Mouse (Mus musculus) forebrain, embryonic 14.5 days (tissue): ENCODE results near the gene Lyrm2. TPM values are rescaled to one million over a fixed set of nuclear protein-coding genes. Genes with fewer than 3 reads are reported as not detected.
A peak's percentile ranks its signal among the peaks of the same experiment; 100 is the strongest.

Experiments used
- ATAC-seq: fragments of 200-750 bp; cut with Nextera tagmentation; 2 replicates; pipeline ENCODE4 v1.8.0; 2017; ENCODE audit warnings: mild to moderate bottlenecking, moderate library complexity
- DNase-seq: peaks from one replicate; pipeline ENCODE4 v3.0.0-alpha.2; 2015; ENCODE audit warnings: low spot score
- H3K27ac ChIP-seq: fragments of 300-500 bp; sonication (generic); 2 replicates; pipeline ENCODE4 v1.5.1; 2014; ENCODE audit warnings: low read depth, mild to moderate bottlenecking, control low read depth, low read length, moderate library complexity
- H3K27me3 ChIP-seq: fragments of 300-500 bp; sonication (generic); replicated peaks from 2 replicates; pipeline ENCODE4 v1.6.1; 2014; ENCODE audit warnings: low read length, control low read depth, mixed read lengths; ENCODE audit not compliant: control insufficient read depth, insufficient read depth
- H3K36me3 ChIP-seq: fragments of 300-500 bp; sonication (generic); 2 replicates; pipeline ENCODE4 v1.6.1; 2014; ENCODE audit warnings: low read length, control low read depth; ENCODE audit not compliant: control insufficient read depth, insufficient read depth
- H3K4me1 ChIP-seq: fragments of 300-500 bp; sonication (generic); 2 replicates; pipeline ENCODE4 v1.6.1; 2014; ENCODE audit warnings: antibody characterized with exemption, low read length, control low read depth; ENCODE audit not compliant: control insufficient read depth, insufficient read depth
- H3K4me2 ChIP-seq: fragments of 300-500 bp; sonication (generic); 2 replicates; pipeline ENCODE4 v1.6.1; 2014; ENCODE audit warnings: mild to moderate bottlenecking, control low read depth, low read length
- H3K4me3 ChIP-seq: fragments of 300-500 bp; sonication (generic); 2 replicates; pipeline ENCODE4 v1.5.1; 2014; ENCODE audit warnings: low read depth, low read length, control low read depth
- H3K9ac ChIP-seq: fragments of 300-500 bp; sonication (generic); 2 replicates; pipeline ENCODE4 v1.6.1; 2014; ENCODE audit warnings: mild to moderate bottlenecking, low read length, control low read depth, moderate library complexity
- H3K9me3 ChIP-seq: fragments of 300-500 bp; sonication (generic); replicated peaks from 2 replicates; pipeline ENCODE4 v1.6.1; 2016; ENCODE audit warnings: low read length, control low read depth, mixed read lengths; ENCODE audit not compliant: control insufficient read depth
- WGBS: fragments of 180-500 bp; shearing (Covaris S2); extraction: QIAGEN DNeasy Blood & Tissue Kit; methylation state at CpG from one replicate; pipeline ENCODE4 v1.1.7; 2014; 5-methylcytosine and 5-hydroxymethylcytosine counted together
- polyA plus RNA-seq: library from polyadenylated mRNA; unstranded; fragments of >200 nt; fragmentation: Nextera tagmentation; extraction: Ambion mirVana; gene quantifications from 2 replicates; pipeline ENCODE4 v1.2.1, GENCODE M21; 2014

The Lyrm2 gene
- 110 and 138 TPM in 2 replicates for polyA plus RNA-seq

DNA sequence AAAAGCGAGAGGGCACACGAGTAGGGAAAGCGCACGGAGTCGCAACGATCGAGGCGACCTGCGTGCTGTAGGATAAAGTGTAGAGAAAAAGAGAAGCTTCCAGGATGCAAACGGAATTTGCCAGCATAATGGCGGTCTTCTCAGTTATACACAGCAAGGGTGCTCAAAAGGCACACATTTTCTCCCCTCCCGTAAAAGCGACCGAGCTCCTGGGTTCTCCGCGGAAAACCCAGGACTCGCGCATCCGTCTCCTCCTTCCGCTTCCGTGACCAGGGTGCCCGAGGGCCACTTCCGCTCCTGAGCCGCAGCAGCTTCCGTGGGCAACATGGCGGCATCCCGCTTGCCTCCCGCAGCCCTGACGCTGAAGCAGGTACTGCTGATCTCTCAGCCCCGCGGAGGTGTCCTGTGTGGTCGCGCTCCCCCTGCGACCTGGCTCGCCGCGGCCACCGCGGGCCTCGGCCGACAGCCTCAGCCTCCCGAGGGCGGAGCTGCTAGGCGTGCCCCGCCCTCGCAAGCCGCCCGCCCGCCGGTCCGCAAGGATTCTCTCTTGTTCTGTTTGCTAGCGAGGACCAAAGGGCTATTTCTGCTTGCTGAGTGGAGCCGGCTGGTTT is at the start of gene Lyrm2:
TSS of gene Lyrm2 (plus strand) at position 288 of the 611 bp plus-strand sequence.
- no peaks in the 10 kb centered on the region for H3K9me3 ChIP-seq
- ATAC-seq: peak; percentile 94
- H3K4me1 ChIP-seq: peaks cover 9% of the 10 kb centered on the region
- peak within 1 kb of the TSS; percentile 73 for H3K4me2 ChIP-seq
- H3K36me3 ChIP-seq: peaks cover 18% of the 10 kb centered on the region
- peak within 1 kb of the TSS; percentile 83 for H3K4me3 ChIP-seq
- peak within 1 kb of the TSS; percentile 93 for H3K9ac ChIP-seq
- peak within 1 kb of the TSS; percentile 99 for H3K27ac ChIP-seq
- no peaks in the 10 kb centered on the region for H3K27me3 ChIP-seq
- WGBS: under 1% methylated on average over 53 of the region's 53 CpGs
- DNase-seq: peak; percentile 90

DNA sequence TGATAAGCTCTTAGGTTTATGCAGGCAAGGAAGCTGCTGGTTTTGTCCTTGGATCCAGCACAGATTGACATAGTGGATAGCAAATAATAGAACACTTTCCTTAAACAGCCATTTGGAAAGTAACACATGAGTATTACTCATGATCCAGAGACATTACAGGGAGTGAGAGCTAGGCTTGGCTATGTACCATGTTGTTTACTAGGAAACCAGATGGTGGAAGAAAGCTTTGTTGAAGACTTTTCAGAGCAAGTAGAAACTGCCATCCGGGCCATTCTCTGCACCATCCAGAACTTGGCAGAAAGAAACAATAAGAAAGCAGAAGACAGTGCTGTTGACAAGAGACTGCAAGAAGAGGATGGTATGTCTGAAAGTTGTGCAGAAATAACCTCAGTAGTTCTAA is 49.3 kb upstream of the Lyrm2 start:
- Histone ChIP-seq H3K4me3 (no peak overlapping the region), H3K4me2 (no peak overlapping the region), H3K9me3 (no peaks in the 10 kb centered on the region), H3K9ac (no peak overlapping the region), H3K27me3 (no peaks in the 10 kb centered on the region), H3K4me1 (no peaks in the 10 kb centered on the region), H3K36me3 (peaks cover 87% of the 10 kb centered on the region), H3K27ac (no peak overlapping the region)
- DNase-seq (peak; percentile 13), ATAC-seq (no peak)
- 82% methylated on average over 1 of the region's 1 CpGs for WGBS

DNA sequence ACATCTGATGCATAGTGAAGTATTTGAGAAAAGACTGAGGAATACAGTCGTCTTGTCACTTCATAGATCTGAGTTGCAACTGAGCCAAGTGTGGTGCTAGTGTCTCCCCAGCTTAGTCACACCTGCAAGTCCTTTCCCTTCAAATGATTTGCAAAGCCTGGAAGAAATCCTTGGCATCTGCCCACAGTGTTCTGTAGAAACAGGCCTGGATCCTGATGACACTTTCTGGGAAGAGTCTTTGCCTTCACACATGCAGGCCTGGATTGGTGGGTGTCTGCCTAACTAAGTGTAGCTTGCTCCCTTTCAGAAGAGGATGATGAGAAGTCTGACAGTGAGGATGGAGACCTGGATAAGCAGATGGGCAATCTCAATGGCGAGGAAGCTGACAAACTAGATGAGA is 42.6 kb upstream of the Lyrm2 start:
- WGBS: 83% methylated on average over 2 of the region's 2 CpGs
- Histone ChIP-seq H3K36me3 (peaks cover 74% of the 10 kb centered on the region), H3K27ac (no peak overlapping the region), H3K27me3 (no peaks in the 10 kb centered on the region), H3K9me3 (no peaks in the 10 kb centered on the region), H3K4me2 (no peak overlapping the region), H3K4me1 (no peaks in the 10 kb centered on the region), H3K4me3 (no peak overlapping the region), H3K9ac (no peak overlapping the region)
- ATAC-seq: no peak
- DNase-seq: no peak

DNA sequence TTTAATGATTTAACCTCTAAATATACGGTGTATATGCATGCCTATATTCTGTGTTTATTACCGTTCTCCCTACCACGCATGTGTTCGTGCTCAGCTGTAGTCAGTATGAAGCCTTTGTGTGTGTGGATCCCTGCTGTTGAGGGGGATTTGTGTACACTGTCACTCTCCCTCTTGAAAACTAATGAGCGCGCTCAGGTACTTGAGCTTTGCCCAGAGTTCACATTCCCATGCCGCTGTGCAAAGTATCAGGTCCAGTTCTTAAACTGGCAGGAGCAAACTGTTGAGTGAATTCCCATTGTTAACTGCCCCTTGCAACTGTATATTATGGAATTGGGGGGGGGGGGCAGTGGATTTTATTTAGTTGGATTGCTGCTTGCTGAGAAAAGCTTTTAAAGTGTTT is 32.6 kb upstream of the Lyrm2 start:
- H3K9me3 ChIP-seq: no peaks in the 10 kb centered on the region
- no peaks in the 10 kb centered on the region for H3K27me3 ChIP-seq
- no peaks in the 10 kb centered on the region for H3K4me1 ChIP-seq
- H3K36me3 ChIP-seq: peaks cover 69% of the 10 kb centered on the region
- no peak overlapping the region for H3K4me3 ChIP-seq
- no peak overlapping the region for H3K9ac ChIP-seq
- DNase-seq (no peak), ATAC-seq (no peak)
- H3K4me2 ChIP-seq: no peak overlapping the region
- WGBS: 65% methylated on average over 7 of the region's 7 CpGs
- no peak overlapping the region for H3K27ac ChIP-seq

DNA sequence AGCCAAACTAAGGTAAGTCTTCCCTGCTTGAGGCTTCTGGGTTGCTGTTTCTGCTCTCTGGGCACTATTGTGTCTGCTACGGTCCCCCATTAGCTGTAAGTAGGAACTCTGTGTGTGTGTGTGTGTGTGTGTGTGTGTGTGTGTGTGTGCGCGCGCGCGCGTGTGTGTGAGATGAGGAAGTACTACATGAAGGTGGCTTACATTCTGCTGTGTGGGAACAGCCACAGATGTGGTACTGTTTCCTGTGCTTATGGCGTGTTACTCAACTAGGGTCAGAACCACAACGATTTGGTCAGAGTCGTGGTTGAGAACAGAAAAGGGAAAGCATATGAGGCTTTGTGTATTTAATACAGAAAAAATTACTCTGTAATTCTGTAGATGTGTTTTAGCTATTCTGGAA is 32.0 kb upstream of the Lyrm2 start:
- Histone ChIP-seq H3K4me3 (no peak overlapping the region), H3K27me3 (no peaks in the 10 kb centered on the region), H3K9ac (no peak overlapping the region), H3K4me2 (no peak overlapping the region), H3K27ac (no peak overlapping the region), H3K4me1 (no peaks in the 10 kb centered on the region), H3K9me3 (no peaks in the 10 kb centered on the region), H3K36me3 (peaks cover 69% of the 10 kb centered on the region)
- no peak for DNase-seq
- ATAC-seq: no peak
- 93% methylated on average over 10 of the region's 10 CpGs for WGBS

DNA sequence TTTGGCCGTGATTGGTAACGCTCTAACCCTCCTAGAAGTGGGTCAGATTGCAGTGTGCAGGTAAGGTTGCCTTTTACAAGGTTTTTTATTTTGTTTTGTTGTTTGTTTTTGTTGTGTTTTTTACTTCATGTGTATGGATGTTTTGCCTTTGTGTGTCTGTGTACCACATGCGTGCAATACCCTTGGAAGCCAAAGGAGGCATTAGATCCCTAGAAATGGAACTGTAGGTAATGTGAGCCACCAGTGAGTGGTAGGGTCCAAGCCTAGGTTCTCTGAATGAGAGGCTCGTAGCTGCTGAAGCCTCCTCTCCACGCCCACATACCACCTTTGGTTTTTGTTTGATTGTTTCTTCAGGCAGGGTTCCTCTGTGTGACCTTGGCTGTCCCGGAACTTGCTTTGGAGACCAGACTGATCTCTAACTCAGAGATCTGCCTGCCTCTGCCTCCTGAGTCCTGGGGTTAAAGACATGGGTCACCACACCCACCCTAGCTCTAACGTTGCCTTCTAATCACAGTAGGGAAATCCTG is 29.7 kb upstream of the Lyrm2 start:
- no peaks in the 10 kb centered on the region for H3K9me3 ChIP-seq
- H3K4me3 ChIP-seq: no peak overlapping the region
- no peak for ATAC-seq
- H3K27me3 ChIP-seq: no peaks in the 10 kb centered on the region
- no peaks in the 10 kb centered on the region for H3K4me1 ChIP-seq
- no peak overlapping the region for H3K27ac ChIP-seq
- no peak overlapping the region for H3K9ac ChIP-seq
- DNase-seq: no peak
- peaks cover 69% of the 10 kb centered on the region for H3K36me3 ChIP-seq
- 94% methylated on average over 7 of the region's 7 CpGs for WGBS
- H3K4me2 ChIP-seq: no peak overlapping the region

DNA sequence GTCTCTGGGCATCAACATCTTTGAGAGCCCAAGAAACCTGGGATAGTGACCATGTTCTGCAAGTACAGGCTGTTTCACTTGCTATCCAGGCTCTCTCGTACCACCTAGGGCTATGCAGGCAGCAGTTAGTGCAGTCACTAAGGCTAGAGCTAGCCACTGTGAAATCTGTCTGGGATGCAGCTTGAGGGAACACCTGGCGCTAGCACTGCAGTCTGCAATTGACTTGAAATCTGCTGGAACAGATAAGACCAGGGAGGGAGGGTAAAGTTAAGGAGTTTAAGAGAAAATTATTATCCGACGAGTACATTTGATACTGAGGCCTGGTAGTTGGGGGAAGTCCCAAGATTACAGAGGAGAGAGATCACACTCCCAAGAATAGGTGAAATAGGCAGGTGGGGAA is 20.1 kb upstream of the Lyrm2 start:
- Histone ChIP-seq H3K4me2 (no peak overlapping the region), H3K4me3 (no peak overlapping the region), H3K27ac (no peak overlapping the region), H3K36me3 (peaks cover 8% of the 10 kb centered on the region), H3K9ac (no peak overlapping the region), H3K27me3 (no peaks in the 10 kb centered on the region), H3K9me3 (no peaks in the 10 kb centered on the region), H3K4me1 (no peaks in the 10 kb centered on the region)
- ATAC-seq (no peak), DNase-seq (no peak)
- WGBS: 98% methylated on average over 4 of the region's 4 CpGs

DNA sequence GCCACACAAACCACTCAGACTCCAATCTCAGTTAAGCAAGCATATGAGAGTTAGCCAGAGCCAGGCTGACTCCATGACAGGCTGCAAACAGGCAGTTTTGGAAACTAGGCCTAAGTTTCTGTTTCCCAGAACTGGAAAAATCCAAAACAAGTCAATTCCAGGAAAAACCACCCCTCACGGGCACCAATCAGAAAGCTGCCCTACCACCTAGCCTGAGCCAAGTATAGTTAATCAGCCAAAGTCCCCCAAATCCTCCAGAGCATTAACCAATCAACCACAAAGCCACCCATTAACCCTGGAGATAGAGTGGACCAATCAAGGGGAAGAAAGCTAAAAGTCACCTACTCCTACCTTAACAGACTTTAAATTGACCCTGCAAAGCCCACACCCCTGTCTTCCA is 12.9 kb upstream of the Lyrm2 start:
- Histone ChIP-seq H3K4me1 (no peaks in the 10 kb centered on the region), H3K27ac (no peak overlapping the region), H3K27me3 (no peaks in the 10 kb centered on the region), H3K4me3 (no peak overlapping the region), H3K4me2 (no peak overlapping the region), H3K36me3 (no peaks in the 10 kb centered on the region), H3K9me3 (no peaks in the 10 kb centered on the region), H3K9ac (no peak overlapping the region)
- no peak for ATAC-seq
- 97% methylated on average over 1 of the region's 1 CpGs for WGBS
- no peak for DNase-seq

DNA sequence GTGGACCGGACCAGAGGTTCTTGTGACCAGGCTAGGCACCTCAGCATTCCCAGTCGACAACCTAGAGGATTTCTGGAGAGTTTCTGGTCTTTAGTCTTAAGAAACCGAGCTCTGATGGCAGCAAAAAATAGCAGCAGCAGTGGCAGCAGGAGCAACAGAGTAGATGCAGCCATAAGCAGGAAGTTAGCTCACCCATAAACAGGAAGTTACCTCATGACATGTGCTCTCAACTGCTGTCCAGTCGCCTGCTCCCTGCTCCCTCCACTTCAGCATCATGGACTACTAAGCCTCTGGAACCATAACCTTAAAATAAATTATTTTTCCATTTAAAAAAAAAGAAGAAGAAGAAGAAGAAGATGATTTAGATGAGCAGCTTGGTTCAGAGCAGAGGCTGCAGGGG is 11.0 kb upstream of the Lyrm2 start:
- no peak for ATAC-seq
- H3K4me2 ChIP-seq: no peak overlapping the region
- H3K4me1 ChIP-seq: no peaks in the 10 kb centered on the region
- no peaks in the 10 kb centered on the region for H3K36me3 ChIP-seq
- H3K27me3 ChIP-seq: no peaks in the 10 kb centered on the region
- no peak overlapping the region for H3K4me3 ChIP-seq
- 91% methylated on average over 4 of the region's 4 CpGs for WGBS
- H3K9ac ChIP-seq: no peak overlapping the region
- no peak for DNase-seq
- H3K9me3 ChIP-seq: no peaks in the 10 kb centered on the region
- H3K27ac ChIP-seq: no peak overlapping the region
